Mouse (Mus musculus) mature B cell (primary cell): ENCODE results near the gene Il23r.
"Not testable (repeated sequence)": the region's sequence is repeated elsewhere in the genome, so short reads cannot be mapped to it uniquely, and the experiment has no call there.

Experiments used
- in situ Hi-C: fragments of 300-500 bp; cut with MboI; formaldehyde crosslinking; loops from 2 replicates; pipeline ENCODE4 v1.14.3; 2019

Gene Il23r

DNA sequence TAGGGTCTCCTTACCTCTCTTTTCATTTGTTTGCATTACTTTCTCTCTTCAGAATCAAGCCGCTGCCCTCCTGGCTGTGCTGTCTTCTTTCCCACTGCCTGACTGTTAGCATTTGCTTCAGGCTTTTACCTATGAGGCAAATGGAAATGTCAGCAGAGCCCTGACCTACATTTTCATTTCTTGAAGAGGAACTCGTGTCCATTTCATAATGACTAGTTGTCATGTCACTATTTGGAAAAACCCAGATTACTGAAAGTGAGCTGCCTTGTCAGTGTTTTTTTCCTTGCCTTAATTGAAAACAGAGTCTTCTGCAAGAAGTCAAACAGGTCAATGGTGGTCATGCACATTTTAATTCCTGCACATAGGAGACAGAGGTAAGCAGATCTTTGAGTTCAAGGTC lies at the start of gene Il23r:
Gene Il23r (minus strand): TSS at position 101 of the 400 bp plus-strand sequence.
- in situ Hi-C loops = no loop called here

DNA sequence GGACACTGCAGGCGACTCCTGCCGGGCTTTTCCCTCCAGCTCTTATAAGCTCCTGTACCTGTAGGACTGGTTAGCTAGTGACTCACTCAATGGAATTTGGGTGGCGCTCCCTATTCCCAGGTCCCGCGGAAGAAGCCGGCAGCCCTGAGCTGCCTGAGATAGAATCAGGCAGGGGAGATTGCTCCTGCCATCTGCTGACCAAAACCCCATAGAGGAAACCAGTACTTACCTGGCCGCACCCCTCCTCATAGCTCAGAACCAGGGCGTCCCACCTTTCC lies 44.1 kb upstream of the Il23r start, which contains the start of gene Tacstd2:
Gene Tacstd2 (minus strand): TSS at position 20 of the 278 bp plus-strand sequence.
- in situ Hi-C loops = no loop called here

DNA sequence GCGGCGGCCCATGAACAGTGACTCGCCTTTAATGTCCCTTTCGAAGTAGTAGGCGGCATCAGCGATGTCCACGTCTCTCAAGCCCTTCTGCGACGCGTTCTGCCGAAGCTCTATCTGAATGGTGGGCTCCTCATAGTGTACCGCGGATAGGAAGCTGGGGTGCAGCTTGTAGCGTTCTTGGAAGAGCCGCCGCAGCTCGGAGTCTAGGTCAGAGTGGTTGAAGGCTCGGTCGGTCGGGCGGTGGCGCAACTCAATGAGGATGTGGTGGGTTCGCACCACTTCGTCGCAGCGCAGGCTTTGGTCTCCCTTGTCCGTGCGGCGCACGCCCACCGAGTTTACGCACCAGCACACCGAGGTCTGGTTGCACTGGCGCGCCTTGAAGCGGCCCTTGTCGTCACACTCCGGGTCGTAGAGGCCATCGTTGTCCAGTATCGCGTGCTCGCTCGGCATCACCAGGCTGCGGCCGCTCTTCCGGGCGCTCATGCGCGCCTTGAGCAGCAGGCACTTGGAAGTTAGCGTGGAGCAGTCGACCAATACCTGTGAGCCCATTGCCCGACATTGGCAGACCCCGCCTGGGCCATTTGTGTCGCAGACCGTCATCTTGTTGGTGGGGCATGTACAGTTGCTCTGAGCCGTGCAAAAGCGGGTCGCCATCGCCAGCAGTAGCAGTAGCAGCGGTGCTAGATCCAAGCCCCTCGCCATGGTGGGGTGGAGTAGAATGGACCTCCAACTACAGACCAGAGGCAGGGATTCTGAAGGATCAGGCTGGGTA lies 43.5 kb upstream of the Il23r start:
- in situ Hi-C loops = no loop called here

DNA sequence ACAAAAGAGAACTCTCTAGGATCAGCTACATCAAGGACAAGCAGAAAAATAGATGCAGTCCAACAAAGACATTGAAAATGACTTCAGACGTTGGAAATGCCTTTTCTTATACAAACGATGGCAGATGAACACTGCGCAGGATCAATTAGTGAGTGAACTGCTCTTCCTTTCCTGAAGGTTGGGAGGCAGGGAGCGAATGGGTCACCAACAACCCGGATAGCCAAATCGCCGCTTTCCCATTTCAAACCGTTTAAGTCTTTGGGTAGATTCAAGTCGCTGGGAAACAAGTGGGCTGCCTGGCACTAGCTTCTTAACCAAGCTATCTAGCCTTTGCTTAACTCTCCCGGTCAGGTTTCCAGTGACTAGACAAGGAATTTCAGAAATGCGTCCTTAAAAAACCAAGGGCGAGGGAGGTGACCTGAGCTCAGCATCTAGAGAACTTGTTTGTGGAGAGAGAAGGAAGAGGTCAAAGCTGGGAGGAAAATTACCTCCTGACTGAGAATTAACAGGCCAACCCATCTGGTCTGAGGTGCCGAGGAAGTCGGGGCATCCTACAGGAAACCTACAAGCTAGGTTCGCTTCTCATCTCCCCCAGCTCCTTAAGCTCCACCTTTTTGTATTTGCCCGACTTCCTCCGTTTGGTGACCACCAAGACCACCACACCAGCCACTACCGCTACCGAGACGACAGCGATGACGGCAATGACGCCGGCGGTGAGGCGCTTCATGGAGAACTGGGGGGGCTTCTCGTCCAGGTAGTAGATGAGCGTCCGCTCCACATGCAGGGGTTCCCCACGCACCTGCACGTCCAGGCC lies 42.7 kb upstream of the Il23r start:
- in situ Hi-C loops = no loop called here

DNA sequence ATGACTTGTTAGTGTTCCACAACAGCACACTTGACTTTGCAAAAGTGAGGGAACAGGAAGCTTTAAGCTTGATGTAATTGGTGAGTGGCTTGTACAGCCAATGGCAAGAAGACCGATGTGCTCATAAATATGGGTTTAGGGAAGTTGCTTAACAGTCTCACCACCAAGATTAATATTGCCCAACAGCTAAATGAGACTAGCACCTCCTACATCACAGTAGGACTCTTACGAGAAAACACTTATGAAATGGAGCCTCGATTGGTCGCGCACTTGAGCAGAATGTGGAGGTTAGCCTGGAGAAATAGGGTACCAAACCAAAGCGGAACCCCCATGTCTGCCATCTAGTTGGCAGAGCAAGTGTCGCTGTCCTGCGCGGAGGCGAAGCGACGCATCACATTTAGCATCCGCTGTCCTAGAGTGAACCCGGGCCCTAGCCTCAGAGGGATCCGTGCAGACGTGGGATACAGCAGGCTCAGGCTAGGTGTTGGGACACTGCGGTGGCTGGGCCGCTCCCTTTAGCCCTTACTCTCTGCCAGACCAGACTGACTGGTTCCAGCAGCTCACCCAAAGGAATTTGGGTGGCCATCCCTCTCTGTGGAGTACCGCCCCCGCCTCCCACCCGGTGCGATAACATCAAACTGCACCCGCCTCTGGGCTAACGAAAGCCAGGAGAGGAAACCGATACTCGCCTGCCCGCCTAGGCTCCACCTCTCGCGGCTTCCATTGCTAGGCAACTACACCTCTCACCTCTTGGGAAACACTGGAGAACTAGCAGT lies 41.2 kb upstream of the Il23r start:
- in situ Hi-C loops = no loop called here

DNA sequence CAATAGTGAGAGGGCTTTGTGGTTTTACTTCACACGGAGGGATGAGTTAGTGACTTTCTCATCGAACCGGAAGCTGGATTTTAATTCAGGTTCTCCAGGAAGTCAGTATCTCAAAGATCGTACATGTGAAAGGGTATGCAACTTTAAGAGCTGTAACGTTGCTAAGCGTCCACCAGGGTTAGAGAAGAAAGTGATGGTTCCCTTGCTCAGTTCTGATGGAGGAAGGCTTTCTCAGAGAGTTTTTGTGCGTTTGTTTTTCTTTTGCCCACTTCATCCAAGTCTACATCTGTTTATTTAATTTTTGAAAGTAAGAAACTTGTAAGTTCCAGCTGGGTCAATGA lies 40.1 kb upstream of the Il23r start:
- in situ Hi-C loops = no loop called here

DNA sequence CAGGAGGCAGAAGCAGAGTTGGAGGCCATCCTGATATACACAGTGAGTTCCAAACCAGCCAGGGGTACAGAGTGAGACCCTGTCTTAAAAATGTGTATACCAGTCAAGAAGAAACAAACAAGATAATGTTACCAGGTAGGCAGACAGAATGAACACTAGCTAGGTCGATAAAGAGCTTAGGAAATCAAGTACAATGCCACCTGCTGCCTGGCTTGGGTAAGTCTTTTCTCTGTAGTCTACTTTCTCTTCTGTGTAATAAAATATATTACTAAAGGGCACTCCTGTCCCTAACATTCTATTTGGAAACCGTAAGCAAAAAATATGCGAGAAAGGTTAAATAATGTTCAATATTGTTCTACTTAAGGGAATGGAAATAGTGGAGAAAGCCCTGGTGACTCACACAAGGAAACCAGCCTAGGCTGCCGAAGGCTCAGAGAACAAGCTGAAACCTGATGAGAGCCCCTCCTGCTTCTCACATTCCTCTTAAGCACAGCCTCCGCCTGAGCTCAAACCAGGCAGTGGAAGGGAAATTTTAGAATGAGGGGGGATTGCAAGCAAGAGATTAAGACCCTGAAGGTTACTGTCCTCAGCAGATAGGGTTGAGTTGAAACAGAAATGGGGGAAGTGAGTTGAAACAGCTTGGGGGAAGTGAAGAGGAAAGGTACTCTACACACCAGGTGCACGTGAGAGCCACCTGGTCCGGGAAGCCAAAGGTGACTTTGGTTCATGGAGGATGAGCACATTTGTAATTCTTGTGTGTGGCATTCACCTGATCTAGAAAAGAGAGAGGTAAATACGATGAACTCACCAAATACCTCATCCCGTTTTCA lies 39.6 kb upstream of the Il23r start:
- in situ Hi-C loops = no loop called here

DNA sequence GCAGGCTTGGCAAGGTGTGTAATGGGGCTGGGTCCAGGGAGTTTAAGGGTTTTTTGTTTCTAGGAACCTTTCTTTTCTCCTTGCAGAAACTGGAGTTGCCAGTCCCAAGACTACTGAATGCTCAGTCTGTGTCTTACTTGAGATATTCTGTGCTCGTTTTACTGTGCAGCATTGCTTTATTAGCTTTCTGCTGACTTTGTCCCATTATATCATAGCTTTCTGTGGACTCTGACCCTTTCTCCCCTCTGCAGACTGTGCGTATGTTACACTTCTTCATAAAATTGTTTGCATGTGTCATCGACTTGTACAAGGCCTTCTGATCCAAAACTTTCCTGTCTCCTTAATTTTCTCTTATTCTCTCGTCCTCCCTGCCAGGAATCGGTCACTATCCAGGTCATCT lies 34.7 kb upstream of the Il23r start:
- in situ Hi-C loops = no loop called here

DNA sequence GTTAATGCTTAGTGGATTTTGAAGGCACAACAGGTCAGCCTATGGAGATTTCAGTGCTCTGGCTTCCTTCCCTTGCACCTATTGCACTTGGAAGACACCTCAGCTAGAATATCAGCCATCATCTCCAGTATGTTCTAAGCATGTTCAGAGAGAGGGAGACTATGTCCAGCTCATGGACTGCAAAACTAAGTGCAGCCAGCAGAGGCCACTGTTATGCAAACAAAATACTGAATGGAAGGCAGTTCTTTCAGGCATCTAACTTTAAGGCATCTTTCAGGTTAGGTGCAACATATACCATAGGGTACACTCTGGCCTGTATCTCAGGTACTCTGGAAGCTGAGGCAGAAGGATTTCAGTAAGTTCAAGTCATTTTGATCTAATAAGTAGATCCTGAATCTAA lies 19.1 kb upstream of the Il23r start:
- in situ Hi-C loops = no loop called here

DNA sequence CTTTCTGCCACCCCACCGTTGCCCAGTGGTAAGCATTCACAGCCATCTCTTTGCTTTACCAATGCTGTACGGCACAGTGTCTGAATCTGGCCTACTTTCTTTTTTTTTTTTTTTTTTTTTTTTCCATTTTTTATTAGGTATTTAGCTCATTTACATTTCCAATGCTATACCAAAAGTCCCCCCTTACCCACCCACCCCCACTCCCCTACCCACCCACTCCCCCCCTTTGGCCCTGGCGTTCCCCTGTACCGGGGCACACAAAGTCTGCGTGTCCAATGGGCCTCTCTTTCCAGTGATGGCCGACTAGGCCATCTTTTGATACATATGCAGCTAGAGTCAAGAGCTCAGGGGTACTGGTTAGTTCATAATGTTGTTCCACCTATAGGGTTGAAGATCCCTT lies 10.3 kb upstream of the Il23r start:
- in situ Hi-C loops = not testable (repeated sequence)

DNA sequence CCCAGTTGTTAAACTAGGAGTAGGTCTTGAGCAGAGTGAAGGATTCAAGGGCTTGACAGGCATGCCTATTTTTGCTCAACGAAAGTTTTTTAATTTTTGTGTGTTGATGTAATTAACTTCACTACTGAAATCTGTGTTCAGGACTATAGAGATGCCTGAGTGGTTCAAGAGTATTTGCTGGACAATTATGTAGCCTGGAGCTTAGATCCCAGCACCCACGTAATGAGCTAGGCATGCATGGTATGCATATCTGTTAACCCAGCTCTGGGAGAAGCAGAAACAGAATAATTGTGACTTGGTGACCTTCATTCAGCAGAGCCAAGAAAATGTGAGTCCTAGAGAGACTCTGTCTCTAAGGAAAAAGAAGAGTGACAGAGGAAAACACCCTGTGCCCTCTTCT lies 10.6 kb downstream of the Il23r start:
- in situ Hi-C loops = no loop called here

DNA sequence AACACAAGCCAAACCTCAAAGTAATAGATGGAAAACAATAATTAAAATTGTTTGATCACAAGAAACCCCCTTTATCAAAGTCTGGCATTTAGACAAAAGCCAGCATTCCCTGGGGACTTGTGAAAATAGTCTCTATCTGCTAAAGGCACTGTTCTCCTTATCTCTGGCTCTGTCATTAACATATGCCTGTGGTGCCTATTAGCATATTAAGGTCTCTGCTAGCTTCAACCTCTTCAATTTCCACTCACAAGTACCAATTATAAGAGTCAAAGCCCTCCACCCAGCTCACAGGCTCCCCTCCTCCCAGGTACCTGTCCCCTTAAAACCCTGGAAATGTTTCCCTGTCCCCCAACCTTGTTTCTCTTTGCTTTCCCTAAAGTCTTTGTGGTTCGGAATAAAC lies 20.4 kb downstream of the Il23r start:
- in situ Hi-C loops = no loop called here

DNA sequence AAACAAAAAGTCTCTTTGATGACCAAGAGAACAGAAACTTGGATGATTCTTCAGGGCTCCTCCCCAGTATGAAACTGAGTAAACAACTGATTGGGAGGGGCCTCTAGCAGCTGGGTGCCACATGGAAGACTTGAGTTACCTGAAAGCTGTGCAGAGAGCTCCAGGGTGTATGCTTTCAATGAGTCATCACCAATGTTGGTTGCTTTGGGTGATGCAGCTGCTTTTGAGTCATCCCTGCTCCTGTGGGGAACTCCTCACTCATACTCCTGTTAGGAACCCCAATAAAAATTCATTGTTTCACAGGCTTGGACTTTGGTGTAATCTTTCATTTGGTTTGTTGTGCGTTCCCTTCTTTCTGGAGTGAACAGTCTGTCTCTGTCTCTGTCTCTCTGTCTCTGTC lies 32.2 kb downstream of the Il23r start:
- in situ Hi-C loops = no loop called here

DNA sequence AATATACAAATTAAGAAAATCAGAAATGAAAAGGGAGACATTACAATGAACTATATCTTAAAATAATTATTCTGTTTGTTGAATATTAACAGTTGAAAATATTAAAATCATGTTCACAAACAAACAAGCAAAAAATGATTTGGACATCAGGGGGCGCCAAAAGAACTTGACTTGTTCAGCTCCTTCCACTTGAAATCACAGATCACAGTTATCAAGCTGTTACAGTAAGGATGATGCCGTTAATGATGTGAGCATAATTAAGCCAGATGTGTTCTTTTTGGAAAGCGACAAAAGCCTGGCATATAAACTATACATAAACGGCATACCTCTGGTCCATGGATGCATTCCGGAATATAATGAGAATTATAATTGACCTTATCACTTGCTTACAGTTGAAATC lies 40.3 kb downstream of the Il23r start:
- in situ Hi-C loops = no loop called here

DNA sequence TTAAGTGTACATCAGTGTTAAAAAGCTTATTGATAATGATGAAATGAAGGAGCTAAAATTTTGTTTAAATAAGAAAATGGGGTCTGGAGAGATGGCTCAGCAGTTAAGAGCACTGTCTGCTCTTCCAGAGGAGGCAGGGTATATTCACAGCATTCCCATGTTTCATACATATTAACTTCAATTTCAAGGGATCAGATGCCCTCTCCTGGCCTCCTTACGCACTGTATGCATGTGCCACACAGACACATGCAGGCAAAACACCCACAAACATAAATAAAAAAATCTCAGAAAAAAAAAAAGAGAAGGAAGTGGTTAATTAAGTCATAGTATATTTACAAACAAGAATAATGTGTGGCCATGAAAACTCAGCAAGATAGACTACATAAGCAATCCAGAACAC lies 45.8 kb downstream of the Il23r start:
- in situ Hi-C loops = no loop called here

DNA sequence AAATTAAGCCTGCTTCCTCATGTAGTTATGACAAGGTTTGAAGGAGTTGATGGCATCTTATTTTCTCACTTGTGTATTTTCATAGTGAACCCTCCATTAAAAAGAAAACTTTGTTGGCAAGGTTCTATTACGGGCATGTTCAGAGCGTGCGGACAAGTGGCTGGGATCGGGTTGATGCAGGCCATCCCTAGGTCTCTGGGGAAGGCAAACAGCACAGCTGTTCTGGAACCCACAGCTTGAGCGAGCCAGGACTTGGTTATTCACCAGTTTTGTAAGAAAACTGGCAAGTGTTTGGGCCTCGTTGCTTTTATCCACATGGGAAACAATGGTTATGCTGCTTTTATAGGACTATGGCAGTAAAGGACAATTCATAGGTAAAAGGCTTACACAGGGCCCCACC lies 48.5 kb downstream of the Il23r start:
- in situ Hi-C loops = no loop called here

DNA sequence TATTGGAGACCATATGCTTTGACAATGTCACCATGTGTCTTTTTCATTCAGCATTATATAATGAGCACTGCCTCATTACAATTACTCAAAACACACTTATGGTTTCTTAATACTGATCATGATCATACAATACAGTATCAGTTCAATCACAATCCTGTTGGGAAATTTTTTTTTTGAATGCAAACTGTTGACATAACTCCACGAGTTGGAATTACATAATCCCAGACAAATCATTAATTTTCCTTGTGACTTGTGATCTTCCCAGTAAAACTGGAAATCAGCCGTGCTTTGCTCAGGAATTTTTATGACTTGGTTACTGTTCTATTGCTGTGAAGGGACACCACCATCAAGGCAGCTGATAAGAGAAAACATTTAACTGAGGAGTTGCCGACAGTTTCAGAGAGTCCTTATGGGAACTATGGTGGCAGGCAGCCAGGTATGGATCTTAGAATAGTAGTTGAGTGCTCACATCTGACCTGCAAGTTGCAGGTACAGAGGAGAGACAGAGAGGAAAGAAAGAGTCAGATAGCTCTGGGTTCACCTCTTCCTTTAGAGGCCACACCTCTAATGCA lies 53.8 kb downstream of the Il23r start:
- in situ Hi-C loops = no loop called here

DNA sequence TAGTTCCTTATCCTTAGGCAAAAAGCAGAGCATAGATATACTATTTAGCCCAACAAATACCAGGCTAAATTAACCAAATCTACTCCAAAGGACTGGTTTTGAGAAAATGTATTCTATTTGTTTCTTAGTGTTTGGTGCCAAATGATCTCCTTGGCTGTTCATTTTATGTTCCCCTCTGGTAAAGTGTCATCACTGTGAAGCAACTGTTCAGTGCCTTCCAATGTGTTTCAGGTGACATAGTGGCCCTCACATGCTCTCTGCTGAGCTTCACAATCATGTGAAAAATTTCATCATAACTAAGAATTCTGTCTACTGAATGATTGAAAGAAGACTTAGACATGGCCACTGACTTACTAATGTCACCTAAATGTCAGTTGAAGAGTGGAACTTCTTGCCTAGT lies 54.6 kb downstream of the Il23r start:
- in situ Hi-C loops = no loop called here

DNA sequence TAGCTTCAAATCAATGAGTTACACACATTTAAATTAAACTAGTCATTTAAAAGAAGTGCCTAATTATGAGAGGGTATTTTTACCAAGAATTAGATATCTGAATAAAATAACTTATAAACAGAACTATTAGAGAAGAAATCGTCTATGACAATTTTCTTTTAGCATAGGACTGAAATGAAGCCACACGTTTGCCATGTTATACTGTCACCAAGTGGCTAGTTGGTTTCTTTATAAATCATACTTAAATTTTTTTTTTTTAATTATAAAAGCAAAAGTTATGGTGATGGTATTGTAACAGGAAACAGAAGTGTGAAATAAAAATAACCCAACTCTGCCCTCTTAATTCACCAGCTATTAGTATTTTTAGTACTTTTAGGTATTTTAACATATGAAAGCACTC lies 55.4 kb downstream of the Il23r start:
- in situ Hi-C loops = no loop called here

DNA sequence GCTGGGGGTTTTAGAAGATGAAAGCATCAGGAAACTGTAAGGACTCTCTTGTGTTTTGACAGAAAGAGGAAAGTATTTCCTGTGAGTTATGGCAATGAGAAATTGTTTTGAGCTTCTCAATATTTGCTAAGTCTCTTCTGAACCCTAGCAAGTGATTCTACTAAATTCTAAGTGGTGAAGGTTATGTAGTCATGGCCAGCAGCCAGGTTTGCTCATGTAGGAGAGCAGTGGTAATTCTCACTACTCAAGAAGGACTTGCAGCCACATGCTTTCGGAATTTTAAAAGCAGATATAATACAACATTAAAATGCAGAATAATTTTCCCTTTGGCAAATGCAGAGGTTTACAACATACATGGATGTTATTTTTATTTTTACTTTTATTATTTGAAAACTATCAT lies 55.9 kb downstream of the Il23r start:
- in situ Hi-C loops = no loop called here

DNA sequence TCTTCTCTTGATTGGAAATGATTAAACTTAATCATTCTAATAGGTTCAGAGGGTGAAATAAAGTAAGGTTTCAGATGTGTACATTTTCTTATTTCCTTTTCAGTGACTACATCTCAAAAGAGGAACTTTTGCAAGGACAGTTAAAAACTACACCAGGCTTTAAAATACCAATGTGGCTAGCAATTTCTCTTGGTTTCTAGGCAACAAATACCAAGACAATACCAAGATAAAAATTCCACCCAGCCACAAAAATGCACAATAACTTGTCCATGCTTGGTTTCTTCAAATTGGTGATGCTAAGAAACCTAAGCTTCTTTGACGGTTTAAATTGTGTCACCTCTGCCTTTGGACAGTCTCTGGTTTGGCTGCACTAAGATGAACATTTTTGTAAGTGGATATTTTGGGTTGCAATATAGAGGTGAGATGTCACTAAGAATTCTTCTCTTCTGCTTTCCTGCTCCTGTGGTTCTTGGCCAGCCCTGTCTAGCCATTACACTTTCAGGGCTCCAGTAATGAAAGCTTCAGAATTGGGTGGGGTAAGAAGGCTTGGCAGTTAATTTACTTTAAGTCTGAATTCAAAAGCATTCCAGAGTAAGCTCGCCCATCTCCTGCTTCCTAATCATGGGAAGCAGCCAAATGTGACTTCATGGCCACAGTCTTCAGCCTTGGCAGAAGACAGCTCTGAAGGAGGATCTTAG lies 56.8 kb downstream of the Il23r start:
- in situ Hi-C loops = no loop called here
